Mouse (Mus musculus) heart, postnatal 10 days (tissue): Measurements from ENCODE around the gene Zfp426. TPM values are rescaled to one million over a fixed set of nuclear protein-coding genes. Genes with fewer than 3 reads are reported as not detected.
A peak's percentile ranks its signal among the peaks of the same experiment; 100 is the strongest.

ENCODE experiments used
- DNase-seq, 2 experiments: peaks; one replicate each; pipeline ENCODE4 v3.0.0; 2021
- intact Hi-C: fragments of 180-260 bp; cut with DNase I; formaldehyde crosslinking; loops from one replicate; pipeline ENCODE4 v1.15.1; 2025
- total RNA-seq, 2 experiments: library from RNA; stranded (reverse); gene quantifications; 2 replicates each; pipeline ENCODE4 v1.2.3; 2021

The Zfp426 gene
- total RNA-seq, 2 experiments from 2014 or later: 11.6 to 11.8 TPM

- intact Hi-C loops: loop anchor here (5.0 to 10.0 kb wide), 4 partner anchors 72 to 375 kb away; partner anchors contain the start of genes Fbxl12, Ubl5 and Zfp560
- DNase-seq: peak; percentile 82 to 86
Observed at GRCm38 (mm10) chr9:20459377-20460317, 32.9 kb downstream of the Zfp426 start, which contains the start of gene Zfp26. Gene Zfp26, minus strand, starts transcription at chr9:20460162.

DNA sequence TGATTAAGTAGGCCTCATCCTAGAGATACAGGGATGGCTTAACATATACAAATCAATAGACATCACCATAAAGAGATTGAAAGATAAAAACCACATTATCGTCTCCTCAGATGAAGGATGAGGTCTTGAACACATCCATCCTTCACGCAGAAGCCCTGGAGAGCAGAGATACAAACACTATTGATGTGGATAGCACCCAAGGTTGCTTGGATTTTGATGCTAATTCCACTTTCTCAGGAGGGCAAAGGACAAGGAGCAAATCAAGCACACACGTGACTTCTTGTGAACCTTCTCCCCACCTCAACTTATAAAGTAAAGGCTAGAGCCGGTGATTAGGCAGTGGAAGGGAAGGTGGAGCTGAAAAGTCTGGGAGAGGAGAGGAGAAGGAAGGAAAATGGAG lies 38.9 kb downstream of the Zfp426 start:
- intact Hi-C loops: no loop called here
- no peak for DNase-seq

DNA sequence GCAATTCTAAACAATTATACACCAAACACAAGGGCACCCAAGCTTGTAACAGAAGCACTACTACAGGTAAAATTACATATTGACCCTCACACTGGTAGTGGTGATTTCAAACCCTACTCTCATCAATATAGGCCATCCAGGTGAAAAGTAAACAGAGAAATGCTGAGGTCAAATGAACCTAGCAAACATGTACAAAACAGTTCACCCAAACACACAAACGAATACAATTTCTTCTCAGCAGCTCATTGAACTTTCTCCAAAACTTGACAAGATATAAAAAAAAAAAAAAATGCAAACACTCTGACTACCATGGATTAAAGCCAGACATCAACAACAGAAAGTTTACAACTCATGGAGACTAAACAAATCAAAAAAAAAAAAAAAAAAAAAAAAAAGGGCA lies 41.1 kb downstream of the Zfp426 start:
- DNase-seq: no peak
- intact Hi-C loops: no loop called here

- intact Hi-C loops: no loop called here
- DNase-seq: no peak
Observed at GRCm38 (mm10) chr9:20443183-20443783, 49.3 kb downstream of the Zfp426 start.

DNA sequence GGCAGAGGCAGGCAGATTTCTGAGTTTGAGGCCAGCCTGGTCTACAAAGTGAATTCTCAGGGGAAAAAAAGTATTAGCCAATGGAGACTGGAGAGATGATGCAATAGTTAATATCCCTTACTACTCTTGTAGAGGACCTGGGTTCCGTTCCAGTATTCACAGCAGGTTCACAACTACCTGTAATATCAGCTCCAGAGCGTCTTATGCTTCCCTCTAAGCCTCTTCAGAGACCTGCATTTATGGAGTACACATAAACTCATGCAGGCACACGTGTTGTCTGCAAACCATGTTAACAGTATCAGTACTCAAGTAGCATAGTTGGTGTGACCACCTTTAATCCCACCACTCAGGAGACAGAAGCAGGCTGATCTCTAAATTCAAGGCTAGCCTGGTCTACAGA lies 62.5 kb downstream of the Zfp426 start:
- intact Hi-C loops: no loop called here
- DNase-seq: no peak

Other genes with a start within 250 kb of the Zfp426 start
- gene Olfr39, start 210.4 kb downstream of the Zfp426 start, total RNA-seq: not detected
- gene Olfr873, start 194.2 kb downstream of the Zfp426 start, total RNA-seq: not detected
- gene Olfr18, start 156.7 kb downstream of the Zfp426 start, total RNA-seq: under 1 TPM in 1 of 2 experiments, not detected in 1; 0.10 TPM
- gene Zfp560, start 107.6 kb downstream of the Zfp426 start, total RNA-seq: 10 to 100 TPM; 13.2 to 15.2 TPM
- gene Zfp26, start 32.6 kb downstream of the Zfp426 start, total RNA-seq: 10 to 100 TPM; 17.1 to 18.2 TPM
- 10 to 100 TPM; 40.1 to 48.1 TPM for gene Zfp266, start 28.7 kb upstream of the Zfp426 start, total RNA-seq
- gene Zfp846, start 88.5 kb upstream of the Zfp426 start, total RNA-seq: 10 to 100 TPM in 1 of 2 experiments, 1 to 10 TPM in 1; 9.5 to 12.1 TPM
- gene Ubl5, start 150.1 kb upstream of the Zfp426 start, total RNA-seq: 100 to 1,000 TPM; 221 to 248 TPM
- 10 to 100 TPM; 14.3 to 17.3 TPM for gene Fbxl12, start 152.0 kb upstream of the Zfp426 start, total RNA-seq
- gene Pin1, start 159.3 kb upstream of the Zfp426 start, total RNA-seq: 10 to 100 TPM; 18.7 to 18.8 TPM